Mouse (Mus musculus) Muller cell, postnatal 12 days (primary cell): ENCODE data around the gene Evl.
A peak's percentile ranks its signal among the peaks of the same experiment; 100 is the strongest.
"Not testable (repeated sequence)": the region's sequence is repeated elsewhere in the genome, so short reads cannot be mapped to it uniquely, and the experiment has no call there.

Experiments used
- DNase-seq: peaks from one replicate; pipeline ENCODE4 v3.0.0-alpha.2; 2015; ENCODE audit errors: inconsistent ontology term

Gene Evl

DNA sequence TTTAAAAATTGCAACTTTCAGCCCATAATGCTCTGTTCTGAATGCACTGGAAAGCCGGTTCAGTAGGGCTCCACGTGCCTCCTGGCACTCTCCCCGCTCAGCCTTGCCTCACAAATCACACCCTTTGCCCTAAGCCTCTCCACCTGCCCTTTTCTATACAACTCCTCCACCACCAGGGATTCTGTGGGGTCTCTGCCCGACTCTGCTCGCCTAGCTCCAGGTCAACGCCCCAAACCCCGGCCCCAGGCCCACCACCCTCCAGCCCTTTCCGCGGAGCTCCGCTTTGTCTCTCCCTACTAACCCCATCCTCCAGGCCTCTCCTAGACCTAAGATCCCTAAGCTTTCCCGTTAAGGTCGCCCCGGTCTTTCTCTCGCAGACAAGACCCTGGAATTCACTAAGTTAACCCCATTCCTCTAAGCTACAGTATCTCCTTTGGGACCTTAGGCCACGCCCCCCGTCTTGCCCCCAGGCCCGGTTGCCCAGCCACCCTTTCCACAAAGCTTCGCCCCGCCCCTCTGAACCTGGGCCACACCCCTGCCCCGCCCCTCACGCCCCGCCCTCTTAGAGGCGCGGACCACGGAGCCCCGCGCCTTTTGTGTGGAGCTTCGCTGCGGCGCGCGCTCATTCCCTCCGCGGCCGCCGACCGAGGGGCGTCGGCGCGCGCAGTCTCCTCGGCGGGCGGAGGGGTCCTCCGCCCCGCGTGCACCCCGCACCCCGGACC lies at the start of gene Evl:
Gene Evl (plus strand): TSS at position 601 of the 722 bp plus-strand sequence.
- DNase-seq, result peak; percentile 96

DNA sequence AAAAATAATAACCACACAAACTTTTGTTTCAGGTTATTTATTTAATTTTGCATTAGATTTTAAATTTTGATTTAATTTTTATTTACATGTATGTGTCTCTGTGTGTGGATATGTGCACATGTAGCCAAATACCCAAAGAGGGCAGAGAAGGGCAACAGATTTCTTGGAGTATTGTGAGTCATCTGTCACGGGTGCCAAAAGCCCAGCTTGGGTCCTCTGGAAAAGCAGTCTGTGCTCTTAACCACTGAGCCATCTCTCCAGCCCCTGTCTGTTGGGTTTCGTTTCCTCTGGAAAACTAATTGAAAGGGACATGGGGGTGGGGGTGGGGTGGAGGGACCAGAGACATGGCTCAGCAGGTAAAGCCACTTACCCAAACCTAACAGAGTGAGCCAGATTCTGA lies 48.7 kb upstream of the Evl start:
- DNase-seq, result no peak

DNA sequence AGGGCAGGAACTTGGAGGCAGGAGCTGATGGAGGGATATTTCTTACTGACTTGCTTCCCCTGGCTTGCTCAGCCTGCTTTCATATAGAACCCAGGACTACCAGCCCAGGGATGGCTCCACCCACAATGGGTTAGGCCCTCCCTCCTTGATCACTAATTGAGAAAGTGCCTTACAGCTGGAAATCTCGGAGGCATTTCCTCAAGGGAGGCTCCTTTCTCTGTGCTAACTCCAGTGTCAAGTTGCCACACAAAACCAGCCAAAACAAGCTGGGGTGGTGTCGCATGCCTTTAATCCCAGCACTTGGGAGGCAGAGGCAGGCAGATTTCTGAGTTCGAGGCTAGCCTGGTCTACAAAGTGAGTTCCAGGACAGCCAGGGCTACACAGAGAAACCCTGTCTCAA lies 47.5 kb upstream of the Evl start:
- DNase-seq, result not testable (repeated sequence)

DNA sequence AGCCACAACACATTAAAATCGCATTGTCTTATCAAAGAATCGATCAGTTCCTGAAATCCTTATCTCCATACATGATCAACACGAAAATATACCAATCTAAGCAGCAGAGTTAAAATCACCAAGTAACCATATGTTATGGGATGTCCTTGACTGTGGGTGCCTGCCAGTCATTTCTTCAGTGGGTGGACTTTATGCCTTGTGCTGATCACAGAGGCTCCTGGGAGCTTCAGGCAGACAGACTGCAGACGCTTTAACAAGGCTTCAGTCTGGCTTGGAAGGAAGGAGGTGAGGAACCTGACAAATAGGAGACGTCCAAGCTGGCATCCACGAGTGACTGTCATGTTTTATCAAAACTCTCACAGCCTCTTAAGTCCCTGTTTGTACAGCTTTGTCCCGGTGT lies 43.9 kb upstream of the Evl start:
- no peak for DNase-seq

DNA sequence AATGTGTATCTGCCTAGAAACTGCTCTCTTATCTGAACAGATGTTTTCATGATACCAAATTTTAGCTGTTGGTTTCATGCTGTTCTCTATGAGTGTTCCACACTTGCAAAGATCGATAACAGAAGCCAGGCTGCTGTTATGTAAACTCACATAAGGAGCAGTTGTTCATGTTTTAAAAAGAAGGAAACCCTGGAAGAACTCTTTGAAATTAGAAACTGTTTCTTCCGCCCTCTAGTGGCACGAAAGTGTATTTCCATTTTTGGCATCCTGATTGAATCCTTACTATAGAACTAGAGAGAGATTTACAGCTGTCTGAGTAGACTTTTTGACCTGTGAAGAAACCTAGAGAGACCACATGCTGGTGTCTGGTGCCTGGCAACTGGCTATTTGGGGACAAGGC lies 43.5 kb upstream of the Evl start:
- peak; percentile 55 for DNase-seq

DNA sequence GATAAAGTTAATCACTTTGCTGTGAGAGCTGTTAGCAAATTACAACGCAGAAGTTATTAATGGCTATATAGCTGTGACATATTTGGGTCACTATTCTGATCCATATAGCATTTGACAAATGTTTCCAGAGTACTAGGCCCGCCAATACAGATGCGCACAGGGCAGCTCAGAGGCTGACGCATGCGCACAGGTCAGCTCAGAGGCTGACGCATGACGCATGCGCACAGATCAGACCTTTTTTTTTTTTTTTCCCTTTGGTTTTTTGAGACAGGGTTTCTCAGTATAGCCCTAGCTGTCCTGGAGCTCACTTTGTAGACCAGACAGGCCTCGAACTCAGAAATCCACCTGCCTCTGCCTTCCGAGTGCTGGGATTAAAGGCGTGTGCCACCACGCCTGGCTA lies 39.1 kb upstream of the Evl start:
- DNase-seq, result no peak

DNA sequence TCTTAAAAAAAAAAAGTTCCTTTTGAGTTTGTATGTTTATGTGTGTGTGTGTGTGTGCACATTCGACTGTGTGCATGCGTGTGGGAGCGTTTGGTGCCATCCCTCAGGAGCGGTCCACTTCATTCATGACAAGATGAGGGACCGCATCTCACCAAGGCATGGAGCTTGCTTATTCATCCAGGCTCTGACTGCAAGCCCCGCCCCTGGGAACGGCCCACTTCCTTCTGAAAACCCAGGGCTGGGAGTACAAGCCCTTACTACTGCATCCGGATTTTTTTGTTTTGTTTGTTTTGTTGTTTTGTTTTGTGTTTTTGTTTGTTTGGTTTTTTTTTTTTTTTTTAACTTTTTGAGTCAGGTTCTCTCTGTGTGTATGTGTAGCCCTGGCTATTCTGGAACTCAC lies 35.1 kb upstream of the Evl start:
- no peak for DNase-seq

DNA sequence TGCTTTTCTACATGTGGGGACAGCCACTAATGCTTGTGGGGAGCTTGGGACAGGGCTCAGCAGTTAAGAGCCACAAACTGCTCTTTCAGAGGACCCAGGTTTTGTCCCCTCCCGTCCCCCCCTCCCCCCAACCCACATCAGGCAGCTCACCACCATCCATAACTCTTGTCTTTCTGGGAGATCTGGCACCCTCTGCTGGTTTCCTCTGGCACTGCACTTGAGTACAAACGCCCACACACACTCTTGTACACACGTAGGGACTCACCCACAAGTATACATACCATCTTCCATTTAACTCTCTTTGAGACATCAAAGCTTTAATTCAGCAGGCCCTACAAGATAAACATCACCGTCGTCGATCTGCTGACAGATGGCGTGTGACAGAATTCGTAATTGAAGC lies 25.3 kb upstream of the Evl start:
- peak; percentile 67 for DNase-seq

DNA sequence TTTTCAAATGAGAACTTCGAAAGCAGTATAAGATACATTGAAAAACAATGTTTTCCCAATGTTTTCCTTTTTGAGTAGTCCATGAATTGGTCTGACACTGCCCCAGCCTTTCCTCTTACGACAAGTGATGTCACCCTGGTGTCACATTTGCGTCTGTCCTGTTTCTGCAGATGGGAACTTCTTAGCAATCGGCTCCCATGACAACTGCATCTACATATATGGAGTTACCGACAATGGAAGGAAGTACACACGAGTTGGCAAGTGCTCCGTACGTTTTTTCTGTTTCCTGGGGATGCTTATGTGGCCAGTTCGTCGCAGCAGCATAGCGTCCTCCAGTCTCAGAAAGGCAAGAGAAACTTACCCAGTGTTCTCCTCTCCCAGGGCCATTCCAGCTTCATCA lies 20.0 kb upstream of the Evl start:
- DNase-seq, result no peak

DNA sequence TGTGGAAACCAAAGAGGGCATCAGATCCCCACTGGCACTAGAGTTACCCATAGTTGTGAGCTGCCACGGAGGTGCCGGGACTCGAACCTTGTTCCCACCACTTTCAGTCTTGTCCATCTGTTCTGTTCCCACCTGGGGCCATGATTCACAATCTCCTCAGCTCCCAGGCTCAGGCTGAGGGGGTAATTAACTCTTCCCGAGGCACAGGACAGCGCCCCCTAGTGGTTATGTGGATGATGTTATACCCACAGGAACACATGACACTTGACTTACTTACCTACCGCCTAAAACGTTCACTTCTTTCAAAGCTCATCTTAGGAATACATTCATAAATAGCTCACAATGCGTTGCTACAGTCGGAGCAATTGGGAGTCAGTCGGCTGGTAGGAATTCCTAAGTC lies 18.1 kb upstream of the Evl start:
- no peak for DNase-seq

DNA sequence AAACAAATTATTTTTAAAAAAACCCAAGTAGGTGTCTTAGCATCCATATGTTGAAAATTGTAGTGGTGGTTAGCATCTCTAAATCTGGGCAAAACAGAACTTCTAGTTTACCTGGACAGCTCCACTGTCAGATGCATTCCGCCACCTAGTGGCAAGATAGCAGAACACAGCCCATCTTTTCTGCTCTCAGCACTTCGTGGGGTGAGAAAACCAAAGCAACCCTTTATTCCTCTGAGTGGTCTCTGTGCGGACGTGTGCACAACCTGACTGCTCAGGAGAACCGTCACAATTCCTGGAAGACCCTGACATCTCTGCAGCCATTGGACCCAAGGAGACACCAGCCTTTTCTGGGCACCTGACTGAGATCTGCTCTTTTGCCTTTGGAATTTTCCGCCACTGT lies 13.4 kb upstream of the Evl start:
- DNase-seq, result no peak

DNA sequence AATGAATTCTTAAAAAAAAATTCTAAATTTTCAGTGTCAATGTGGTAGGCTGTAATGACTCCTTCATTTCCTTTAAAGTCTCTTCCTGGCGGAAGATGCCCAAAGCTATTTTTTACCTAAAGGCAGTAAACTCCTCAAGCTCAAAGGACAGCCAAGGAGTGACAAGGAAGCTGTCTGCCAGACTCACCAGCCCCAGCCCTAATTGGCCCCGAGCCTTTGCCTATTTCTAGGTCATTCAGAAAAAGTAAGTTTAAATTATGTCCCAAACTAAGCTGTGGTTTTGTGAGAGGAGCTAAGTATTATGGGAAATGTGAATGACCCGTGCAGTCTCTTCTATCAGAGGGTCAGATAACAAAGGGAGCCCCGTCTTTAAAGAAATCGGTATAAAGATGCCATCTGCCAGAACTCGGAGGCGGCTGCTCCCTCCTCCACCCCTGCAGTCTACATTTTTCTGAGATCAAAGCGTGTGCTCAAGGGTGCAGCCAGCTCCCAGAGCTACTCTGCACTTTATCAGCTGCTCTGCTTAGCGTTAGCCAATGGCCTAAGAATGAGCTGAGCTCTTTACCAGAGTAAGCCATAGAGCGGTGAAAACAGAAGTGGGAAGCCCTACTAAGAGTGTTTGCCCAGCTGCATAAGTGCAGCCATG lies 7.9 kb upstream of the Evl start:
- DNase-seq, result peak; percentile 46

DNA sequence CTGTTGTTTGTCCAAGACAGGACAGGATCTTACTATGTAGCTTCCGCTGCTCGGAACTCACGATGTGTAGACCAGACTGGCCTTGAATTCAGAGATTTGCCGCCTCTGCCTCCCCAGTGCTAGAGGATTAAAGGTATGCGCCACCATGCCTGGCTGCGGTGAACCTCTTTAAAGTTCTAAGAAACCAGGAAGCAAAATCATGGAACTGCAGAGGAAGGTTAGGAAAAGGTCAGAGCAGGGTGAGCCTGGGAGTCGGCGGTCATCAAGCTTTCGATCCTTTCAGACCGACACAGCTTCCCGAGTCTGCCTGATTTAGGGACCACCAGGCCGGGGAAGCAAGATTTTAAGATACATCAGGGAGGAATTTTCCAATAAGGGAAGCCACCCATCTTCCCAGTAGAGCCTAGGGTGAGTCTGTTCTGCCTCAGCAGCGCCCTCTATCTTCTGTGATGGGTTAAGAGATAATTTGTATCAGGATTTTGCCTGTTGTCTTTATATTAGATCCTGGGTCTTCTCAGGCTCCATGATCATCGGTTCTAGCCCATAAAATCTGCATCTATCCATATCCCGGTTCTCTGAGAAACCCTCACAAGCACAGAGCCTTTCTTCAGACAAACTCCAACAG lies 7.2 kb upstream of the Evl start:
- no peak for DNase-seq

DNA sequence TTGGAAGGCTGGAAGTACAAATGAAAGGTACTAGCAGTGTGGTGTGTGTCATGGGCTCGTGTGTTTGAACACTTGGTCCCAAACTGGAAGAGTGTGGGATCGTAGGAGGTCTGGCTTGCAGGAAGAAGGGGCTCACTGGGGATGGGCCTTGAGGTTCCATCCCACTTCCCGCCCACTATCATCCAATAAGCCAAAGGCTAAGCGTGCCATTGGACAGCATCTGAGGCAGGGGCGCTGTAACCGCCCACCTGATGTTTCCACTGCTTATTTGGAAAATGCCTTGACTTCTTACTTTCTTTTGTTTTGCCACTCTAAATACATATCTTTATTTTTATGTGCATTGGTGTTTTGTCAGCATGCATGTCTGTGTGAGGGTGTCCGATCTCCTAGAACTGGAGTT lies 2.8 kb upstream of the Evl start:
- no peak for DNase-seq

DNA sequence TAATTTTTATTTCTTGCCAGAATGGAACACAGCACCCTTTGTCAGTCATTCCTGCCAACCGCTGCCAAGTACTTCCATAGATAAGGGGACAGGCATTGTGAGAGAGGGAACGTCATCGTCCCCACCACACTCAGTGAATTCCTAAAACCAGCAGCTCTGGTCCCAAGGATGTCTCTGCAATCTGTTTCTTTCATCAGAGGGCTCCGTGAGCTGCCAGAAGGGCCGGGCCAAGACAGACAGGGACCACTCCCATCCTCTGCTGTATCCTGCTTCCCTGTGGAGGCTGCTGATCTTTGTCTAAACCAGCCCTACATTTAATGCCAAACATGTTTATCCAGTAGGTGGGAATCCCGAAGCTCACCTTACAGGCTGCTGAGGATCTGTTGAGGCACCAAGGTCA lies 1.4 kb upstream of the Evl start:
- no peak for DNase-seq

DNA sequence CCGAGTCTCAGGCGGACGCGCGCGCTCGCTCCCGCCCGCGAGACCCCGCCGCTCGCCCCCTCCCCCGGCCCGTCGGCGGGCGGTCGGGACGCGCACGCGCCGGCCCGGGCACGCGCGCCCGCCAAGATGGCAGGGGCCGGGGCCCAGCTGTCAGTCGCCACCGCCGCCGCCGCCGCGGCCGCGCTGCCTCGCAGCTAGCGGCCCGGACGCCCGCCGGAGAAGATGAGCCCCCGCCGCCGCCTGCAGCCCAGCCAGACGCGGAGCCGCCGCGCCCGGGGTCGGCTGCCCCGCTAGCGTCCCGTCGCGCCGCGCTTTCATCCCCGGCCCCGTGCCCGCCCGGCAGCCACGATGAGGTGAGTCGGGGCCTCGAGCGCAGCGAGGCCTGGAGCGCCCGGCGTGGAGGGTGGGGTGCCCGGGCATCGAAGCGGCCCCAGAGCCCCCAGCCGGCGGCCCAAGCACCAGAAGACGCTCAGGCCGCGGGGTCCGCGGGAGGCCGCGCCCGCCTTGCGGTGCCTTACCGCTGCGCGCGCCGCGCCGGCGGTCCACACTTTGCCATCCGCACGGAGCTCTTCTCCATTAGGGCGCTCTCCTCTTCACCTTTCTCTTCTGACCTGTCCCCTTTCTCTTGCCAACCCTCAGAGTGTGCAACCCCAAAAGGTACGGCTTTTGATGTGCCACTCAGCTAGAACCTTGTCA lies 489 bp downstream of the Evl start:
- peak; percentile 45 for DNase-seq

DNA sequence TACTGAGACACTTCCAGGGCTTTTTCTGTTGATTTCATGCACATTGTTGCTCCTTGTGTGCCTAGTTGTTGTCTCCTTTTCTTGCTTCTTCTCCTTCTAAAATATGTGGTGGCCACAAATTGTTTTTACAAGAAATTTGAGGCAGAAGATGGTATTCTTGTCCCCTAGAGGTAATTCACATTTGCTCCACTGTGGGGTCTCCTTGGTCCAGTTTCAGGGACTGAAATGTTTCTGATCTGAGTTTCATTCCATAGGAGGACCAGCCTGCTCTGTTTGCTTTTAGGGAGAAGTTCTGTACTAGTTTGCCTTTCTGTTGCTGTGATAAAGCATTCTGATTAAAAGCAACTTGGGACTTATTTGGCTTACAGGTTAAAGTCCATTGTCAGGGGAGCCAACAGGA lies 3.7 kb downstream of the Evl start:
- no peak for DNase-seq

DNA sequence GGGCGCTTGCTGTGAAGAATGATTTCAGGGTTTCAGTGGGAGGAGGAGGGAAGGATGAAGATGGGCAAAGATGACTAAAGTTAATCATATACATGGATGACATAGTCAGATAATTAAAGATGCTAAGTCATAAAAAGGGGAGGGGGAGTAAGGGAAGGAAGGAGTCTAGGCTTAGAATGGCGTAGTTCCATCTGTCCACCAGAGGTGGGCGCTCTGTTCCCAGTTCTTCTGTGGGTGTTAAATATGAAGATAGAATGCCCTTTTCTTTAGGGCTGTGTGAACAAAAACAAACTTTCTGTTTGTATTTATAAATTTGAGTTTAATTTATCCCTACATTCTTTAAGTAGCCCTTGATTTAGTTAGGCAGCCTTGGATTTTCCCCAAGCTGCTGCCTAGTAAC lies 8.7 kb downstream of the Evl start:
- DNase-seq, result no peak

DNA sequence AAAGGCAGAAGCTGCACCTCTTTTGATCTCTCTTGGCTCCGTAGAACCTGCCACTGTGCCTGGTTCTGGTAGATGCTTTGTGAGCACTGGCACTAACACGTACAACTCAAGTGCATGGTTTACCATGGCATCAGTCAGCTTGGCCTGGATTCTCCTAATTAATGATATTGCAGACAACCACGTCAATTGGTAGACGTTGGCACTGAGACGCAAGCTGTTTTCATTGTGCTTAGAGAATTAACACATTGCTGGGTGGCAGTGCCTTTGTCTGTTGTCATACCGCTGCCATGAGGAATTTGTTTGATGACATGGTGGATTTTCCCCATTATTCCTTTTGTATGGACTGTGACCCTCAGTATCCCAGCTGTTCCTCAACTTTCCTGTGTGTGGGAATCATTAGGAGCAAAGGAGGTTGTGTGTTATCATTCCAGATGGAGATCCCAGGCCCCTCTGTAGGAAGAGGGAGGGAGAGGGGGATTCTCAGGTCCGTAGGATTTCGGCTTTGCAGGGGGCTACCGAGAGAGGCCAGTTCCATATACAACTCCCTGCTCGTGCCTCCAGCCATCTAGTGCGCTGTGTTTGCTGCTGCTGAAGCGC lies 10.5 kb downstream of the Evl start:
- peak; percentile 88 for DNase-seq

DNA sequence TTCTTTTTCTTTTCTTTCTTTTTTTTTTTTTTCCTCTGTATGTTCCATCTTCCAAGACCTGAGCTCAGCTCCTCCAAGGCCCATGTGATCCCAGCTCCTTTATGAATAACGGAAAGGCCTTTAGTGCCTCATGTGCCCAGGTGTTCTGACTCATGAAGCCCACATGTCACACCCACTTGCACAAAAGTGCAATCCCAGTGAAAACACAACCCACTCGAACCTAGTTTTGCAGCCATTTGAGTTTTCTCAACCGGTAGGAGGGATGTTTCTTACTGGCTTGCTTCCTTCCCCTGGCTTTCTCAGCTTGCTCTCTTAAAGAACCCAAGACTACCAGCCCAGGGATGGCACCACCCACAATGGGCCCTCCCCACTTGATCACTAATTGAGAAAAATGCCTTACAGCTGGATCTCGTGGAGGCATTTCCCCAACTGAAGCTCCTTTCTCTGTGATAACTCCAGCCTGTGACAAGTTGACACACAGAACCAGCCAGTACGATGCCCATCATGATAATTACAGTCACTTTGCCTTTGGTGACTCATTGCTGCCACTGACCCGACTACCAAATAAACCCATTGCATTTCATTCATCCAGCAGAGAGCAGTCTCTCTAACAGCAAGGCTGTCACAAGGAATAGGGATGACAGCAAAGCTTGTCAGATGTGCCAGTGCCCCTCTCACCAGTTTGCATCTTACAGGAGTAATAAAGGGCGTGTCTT lies 24.8 kb downstream of the Evl start:
- peak; percentile 52 for DNase-seq

DNA sequence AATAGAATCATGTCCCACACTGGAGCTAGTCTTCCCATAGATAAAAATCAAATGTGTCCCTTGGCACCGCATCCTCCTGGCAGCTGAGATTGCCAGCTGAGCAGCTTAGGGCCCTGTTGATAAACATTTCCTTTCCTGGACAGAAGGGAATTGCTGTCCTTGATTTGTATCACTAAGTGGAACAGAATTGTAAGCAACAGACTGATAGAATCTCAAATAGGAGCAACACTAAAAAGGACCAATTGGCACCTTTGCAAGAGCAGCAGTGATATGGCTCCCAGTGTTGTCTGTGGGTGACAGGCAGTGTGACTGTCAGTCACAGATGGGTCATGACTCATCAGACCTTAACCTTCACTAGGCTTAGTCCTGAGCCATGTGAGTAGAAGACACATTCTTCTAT lies 29.3 kb downstream of the Evl start:
- DNase-seq, result no peak

DNA sequence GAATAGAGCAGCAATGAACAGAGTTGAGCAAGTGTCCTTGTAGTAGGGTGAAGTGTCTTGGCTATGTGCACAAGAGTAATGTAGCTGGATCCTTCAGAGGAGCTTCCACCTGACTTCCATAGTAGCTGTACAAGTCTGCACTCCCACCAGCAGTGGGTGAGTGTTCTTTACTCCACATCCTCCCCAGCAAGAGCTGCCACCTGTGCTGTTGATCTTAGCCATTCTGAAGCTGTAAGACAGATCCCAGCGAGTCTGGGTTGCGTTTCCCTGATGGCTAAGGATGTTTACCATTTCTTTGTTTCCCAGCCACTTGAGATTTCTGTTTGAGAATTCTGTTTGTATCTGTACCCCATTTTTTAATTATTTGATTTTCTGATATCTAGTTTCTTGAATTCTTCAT lies 35.6 kb downstream of the Evl start:
- no peak for DNase-seq
